Mouse (Mus musculus): Measurements from ENCODE around the gene Pfkfb1. TPM values are rescaled to one million over a fixed set of nuclear protein-coding genes. Genes with fewer than 3 reads are reported as not detected.

Gene Pfkfb1
- total RNA-seq (2023) = 1 to 10 TPM; 3.1 to 3.8 TPM

DNA sequence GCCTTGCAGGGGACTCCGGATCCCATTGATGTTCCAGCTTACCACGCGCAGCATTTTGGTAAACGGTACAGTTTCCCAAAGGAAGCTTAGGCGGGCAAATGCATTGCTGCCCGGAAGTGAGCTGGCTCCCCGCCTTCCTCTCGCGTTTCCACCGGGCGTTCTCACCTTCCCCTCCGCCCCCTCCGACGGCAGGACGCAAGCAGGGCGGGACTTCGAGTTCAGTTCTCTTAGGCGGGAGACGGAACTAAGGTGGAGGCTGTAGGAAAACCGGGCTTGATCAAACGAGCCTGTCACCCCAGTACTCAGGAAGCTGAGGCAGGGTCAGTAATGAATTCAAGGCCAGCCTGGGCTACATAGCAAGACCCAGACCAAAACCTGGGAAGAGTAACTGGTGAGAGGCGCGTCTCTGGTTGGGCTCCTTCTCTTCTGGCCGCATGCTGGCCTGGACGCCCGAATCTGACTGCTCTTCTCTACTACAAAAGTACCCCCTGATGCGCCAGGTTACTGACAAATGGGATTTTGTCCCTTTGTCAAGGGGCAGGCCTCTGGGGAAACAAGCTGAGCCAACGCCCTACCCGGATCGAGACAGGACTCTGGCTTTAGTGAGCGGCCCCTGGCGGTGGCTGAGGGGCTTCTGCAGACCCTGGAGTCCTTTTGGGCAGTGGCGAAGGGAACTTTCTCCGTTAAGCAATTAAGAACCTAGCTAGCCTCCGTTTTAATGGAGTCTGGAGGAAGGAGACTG lies at the start of gene Pfkfb1:
Gene Pfkfb1 (plus strand): TSS at position 207 of the 742 bp plus-strand sequence.

DNA sequence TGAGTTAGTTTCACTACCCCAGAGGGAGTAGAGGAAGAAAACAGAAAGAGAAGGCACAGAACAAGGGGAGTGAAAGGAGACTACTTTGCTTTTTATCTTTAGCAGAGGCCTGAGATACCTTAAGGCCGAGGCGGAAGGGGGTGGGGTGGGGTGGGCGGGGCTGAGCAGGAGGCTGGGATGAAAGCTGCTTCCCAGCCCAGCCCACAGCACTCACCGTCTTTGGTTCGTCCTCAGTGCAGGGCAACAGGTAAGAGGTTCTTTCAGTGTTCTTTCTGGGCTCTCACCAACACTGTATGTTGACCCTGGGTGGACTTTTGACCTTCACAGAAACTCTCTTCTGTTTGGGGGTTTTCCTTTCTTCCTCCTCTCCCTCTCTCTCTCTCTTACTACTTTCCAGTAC lies 40.8 kb upstream of the Pfkfb1 start, which contains the start of gene Alas2:
Gene Alas2 (plus strand): TSS at position 137 of the 400 bp plus-strand sequence.

DNA sequence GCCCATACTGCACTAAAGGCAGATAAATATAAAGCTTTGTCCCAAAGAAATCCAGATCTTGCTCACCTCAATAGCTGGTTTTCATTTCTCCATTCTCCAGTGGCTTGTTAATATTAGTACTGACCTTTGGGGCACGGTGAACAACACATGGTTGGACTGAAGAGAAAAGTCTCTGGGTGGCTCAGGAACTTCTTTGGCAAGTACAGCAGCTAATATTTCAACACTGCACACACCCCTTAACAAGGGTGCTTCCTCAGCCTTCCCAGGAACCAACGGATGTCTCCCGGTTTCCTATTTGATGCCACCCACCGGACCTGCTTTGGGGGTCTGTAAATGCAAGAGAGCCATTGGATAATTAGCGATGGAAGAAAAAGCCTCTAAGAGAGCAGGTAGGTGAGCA lies 1.7 kb downstream of the Pfkfb1 start, which contains the start of gene Apex2:
Gene Apex2 (minus strand): TSS at position 173 of the 400 bp plus-strand sequence.

DNA sequence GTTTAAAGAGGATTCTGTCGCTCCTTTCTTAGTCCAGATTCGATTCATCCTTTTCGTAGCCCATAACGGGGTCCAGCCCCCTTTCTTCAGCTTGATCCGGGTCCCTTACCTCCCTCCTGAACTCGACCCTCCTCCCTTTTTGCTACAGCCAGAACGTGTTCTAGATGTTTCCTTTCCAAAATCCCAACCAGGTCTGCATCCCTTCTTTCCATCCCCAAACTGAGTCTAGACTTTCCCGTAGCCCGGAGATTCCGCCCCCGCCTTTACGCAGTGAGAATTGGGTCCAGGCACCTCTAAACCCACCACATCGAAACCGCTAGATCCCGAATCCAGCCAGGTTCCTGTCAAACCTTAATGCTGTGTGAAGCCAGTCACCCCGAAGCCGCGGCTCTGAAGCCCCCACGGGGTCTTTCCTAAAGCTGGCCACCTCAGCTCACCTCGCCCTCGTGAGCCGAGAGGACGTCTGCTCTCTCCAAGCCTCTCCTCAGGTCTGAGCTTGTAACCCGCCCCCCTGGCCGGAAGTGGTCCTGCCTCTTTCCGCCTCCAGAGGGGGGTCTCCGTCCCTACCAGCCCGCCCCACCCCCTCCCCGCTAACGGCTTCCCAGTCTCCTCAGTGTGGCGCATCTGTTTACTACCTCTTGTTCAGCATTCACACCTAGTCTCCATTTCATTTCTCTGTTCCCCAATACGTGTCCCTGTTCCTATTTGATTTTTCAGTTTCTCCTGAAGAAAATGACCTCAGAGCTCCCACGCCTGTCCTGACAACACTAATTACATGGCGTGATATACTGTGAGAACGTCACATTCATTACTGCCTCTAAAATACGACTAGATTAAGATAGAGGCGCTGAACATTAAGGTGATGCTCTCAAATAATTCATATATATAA lies 69.1 kb downstream of the Pfkfb1 start, which contains the start of gene Tro:
Gene Tro (minus strand): TSS at position 676 of the 889 bp plus-strand sequence.

Other genes with a start within 250 kb of the Pfkfb1 start
- 10 to 100 TPM; 10.6 to 13.5 TPM for gene Tmem29, start 129.1 kb upstream of the Pfkfb1 start, total RNA-seq (2023)
- gene Alas2, start 40.9 kb upstream of the Pfkfb1 start, total RNA-seq (2023) = 10 to 100 TPM; 13.1 to 27.3 TPM
- 1 to 10 TPM; 8.0 to 9.4 TPM for gene Apex2, start 1.6 kb downstream of the Pfkfb1 start, total RNA-seq (2023)
- gene Tro, start 69.4 kb downstream of the Pfkfb1 start, total RNA-seq (2023) = not detected
- gene Maged2, start 226.1 kb downstream of the Pfkfb1 start, total RNA-seq (2023) = under 1 TPM; 0.51 to 0.88 TPM